Mouse (Mus musculus) small intestine, adult 2 months (tissue): ENCODE data around the gene Olfr287.

Experiments used
- CTCF ChIP-seq: fragments of 200-500 bp; IDR thresholded peaks from 2 replicates; pipeline ENCODE4 v1.5.1; 2012; ENCODE audit warnings: low read depth, mild to moderate bottlenecking, control low read depth, inconsistent platforms, low read length, moderate library complexity, mixed read lengths; ENCODE audit not compliant: insufficient replicate concordance, insufficient read length; ENCODE audit errors: extremely low read depth
- POLR2A ChIP-seq: fragments of 200-500 bp; IDR thresholded peaks from 2 replicates; pipeline ENCODE4 v1.6.1; 2012; ENCODE audit warnings: low read depth, mild to moderate bottlenecking, control low read depth, inconsistent platforms, low read length, moderate library complexity

GRCm38 (mm10) chr15:98162561-98162960 lies 58.3 kb downstream of the Olfr287 start:
- TF ChIP-seq POLR2A (no peak), CTCF (no peak)
